Mouse (Mus musculus) urinary bladder, postnatal 0 days (tissue): ENCODE data around the gene Tmem128. TPM values are rescaled to one million over a fixed set of nuclear protein-coding genes. Genes with fewer than 3 reads are reported as not detected.

Source experiments
- polyA plus RNA-seq: library from polyadenylated mRNA; unstranded; fragments of >200 nt; fragmentation: Nextera tagmentation; extraction: Ambion mirVana; gene quantifications from 2 replicates; pipeline ENCODE4 v1.2.1, GENCODE M21; 2015

Tmem128 gene
- polyA plus RNA-seq: 74.2 and 75.2 TPM in 2 replicates

DNA sequence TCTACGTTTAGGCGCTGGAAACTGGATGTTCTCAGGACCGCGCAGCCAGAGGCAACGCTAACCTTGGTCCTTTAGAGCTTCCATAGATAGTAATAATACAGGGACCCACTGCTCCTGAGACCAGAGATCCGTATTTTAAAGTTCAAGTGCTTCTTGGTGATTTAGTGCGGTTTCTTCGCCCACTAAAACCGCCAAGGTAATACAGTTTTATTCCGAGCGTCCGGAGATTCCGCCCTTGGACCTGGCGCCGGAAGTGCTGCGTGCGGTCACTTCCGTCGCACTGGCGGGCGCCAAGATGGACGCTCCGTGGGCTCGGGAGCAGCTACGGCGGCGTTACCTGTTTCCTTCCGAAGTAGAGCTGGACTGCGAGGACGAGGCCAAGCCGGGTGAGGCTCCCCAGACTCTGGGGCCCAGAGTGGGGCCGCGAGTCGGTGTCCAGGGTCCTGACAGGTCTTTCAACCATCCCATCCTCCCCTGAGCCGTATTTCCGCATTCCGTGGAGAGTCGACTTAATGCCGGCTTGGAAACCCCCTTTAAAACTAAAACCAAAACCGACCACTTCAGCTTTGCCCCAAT is at the start of gene Tmem128:
TSS of gene Tmem128 (plus strand) at position 79 of the 576 bp plus-strand sequence.

DNA sequence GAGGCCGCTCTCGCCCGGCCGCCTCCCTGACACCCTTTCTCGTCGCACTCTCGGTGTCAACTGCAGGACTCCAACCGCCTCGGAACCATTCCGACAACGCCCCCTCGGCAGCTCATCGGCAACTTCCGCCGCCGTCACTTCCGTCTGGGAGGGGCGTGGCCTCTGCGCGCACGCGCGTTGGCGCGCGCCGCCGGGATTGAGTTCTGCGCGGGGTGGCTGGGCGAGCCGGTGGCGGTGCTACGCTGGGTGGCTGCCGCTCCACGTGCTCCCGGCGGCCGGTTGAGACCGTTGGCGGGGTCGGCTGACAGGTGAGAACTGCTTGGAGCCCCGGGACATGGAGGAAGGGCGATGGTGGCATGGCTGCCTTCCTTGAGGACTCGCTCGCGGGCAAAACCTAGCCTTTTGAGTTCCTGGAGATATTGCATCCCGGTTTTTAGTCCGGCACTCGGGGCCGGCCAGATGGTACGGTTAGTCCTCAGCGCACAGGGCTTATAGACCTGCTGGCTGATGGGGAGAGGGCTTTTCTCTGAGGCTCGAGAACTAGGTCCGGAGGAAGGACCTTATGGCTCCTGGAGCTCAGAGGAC is 39.6 kb upstream of the Tmem128 start, which contains the start of the genes Zbtb49 and Lyar:
TSS of gene Zbtb49 (minus strand) at position 130 of the 585 bp plus-strand sequence.
TSS of gene Lyar (plus strand) at position 143 of the 585 bp plus-strand sequence.

DNA sequence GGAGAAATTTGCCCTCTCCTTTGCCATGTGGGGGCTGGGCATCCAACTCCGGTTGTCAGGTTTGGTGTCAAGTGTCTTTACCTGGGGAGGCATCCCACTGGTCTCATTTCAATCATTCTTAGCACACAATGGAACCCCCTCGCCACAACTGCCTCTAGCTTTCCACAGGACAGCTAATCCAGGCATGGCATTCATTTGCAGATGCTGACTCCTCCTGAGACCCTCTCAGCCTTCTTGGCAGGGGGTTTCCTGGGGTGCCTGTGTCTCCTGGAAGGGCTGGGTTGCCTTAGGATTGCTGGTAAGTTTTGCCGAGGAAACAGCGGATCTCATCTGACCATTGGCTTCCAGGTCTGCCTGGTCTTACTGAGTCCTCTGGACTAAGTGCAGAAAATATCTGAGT is 15.8 kb downstream of the Tmem128 start, which contains the start of gene Otop1:
TSS of gene Otop1 (plus strand) at position 202 of the 400 bp plus-strand sequence.

Other genes with a start within 250 kb of the Tmem128 start
- 23.8 TPM in 2 replicates for gene Stx18, start 221.4 kb upstream of the Tmem128 start, polyA plus RNA-seq
- 13.7 and 20.2 TPM in 2 replicates for gene Nsg1, start 100.3 kb upstream of the Tmem128 start, polyA plus RNA-seq
- gene Zbtb49, start 39.7 kb upstream of the Tmem128 start, polyA plus RNA-seq: 4.4 and 5.7 TPM in 2 replicates
- gene Lyar, start 39.7 kb upstream of the Tmem128 start, polyA plus RNA-seq: 48.9 and 55.9 TPM in 2 replicates
- gene Otop1, start 15.8 kb downstream of the Tmem128 start, polyA plus RNA-seq: not detected in 2 replicates
- not detected in 2 replicates for gene Drd5, start 59.2 kb downstream of the Tmem128 start, polyA plus RNA-seq
- gene Slc2a9, start 243.0 kb downstream of the Tmem128 start, polyA plus RNA-seq: 1.1 and 1.4 TPM in 2 replicates